Mouse (Mus musculus): ENCODE measurements around the gene Zc4h2.

The Zc4h2 gene

DNA sequence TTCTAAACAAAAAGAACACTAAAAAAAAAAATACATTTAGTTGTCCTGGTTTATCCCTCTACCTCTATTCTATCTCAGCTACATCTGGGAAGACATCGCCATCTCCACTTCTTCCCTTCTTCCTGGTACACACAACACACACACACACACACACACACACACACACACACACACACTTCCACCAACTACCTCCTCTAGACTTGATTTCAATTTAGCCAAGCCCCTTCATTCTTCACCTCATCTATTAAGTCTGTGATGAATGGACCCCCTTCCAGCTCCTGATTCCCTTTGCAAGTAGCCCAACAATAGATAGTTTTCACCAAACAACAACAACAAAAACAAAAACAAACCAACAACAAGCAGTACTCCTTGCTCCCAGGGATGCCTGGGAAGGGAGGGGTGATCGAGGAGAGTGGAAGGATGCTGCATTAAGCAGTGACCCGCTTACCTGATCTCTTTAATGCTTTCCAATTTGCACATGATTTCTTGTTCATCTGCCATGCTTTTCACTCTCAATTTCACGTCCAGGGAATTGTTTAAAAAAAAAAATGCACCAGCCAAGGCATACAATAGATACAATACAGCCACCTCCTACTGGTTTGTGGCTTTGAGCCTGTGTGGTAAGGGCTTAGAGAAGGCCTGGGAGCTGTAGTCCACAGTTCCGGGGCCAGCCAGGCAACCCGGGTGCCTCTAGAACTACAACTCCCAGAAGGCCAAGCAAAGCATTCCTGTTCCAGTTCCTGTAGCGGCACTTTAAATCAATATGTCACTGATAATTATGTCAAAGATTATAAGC lies at the start of gene Zc4h2:
Zc4h2 (minus strand) TSS at position 706 of the 796 bp plus-strand sequence.
- peak; percentile 66 for DNase-seq

GRCm38 (mm10) chrX:95687119-95687518 lies 28.8 kb upstream of the Zc4h2 start:
- peak; percentile 16 for DNase-seq

- DNase-seq, result no peak
These were observed 23.9 kb upstream of the Zc4h2 start for GRCm38 (mm10) chrX:95682206-95682605.

GRCm38 (mm10) chrX:95658600-95659084 lies 333 bp upstream of the Zc4h2 start:
- DNase-seq, result peak; percentile 29

DNA sequence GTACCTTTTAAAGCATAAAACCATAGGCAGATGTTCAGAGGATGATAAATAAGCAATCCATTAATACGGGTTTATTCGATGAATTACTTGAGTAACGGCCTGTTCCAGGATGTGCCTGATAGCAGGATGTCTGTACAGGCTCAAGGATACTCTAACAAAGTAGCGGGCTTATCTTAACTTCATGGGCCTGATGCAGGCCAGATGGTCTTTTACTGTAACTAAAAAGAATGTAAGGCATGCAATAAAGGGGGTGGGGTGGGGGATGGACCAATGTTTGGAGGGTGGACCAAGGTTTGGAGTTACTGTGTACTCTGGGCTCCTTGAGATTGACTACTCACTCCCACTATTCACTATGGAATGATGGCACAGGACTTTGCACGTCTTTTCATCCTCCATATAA lies 57.7 kb downstream of the Zc4h2 start:
- DNase-seq, result no peak

All from thymus, postnatal 4 days (tissue).